Mouse (Mus musculus): ENCODE data around the gene Mta3.

- TF ChIP-seq CTCF (IDR thresholded peaks at IDR 0.05; ENCODE audit: borderline replicate concordance, control insufficient read depth, extremely low read depth, insufficient read depth, low read length, poor library complexity) (no peak), POLR2A (IDR thresholded peaks at IDR 0.05; ENCODE audit: control insufficient read depth, extremely low read depth, insufficient read depth, low read length, poor library complexity) (no peak)
Measured at GRCm38 (mm10) chr17:83821876-83822275, 115.9 kb downstream of the Mta3 start.

Measured in thymus, adult 2 months (tissue).